Mouse (Mus musculus): Measurements from ENCODE around the gene Iglon5. TPM values are rescaled to one million over a fixed set of nuclear protein-coding genes. Genes with fewer than 3 reads are reported as not detected.

The Iglon5 gene
- total RNA-seq, 2 experiments from 2014 or later: 0.29 TPM

DNA sequence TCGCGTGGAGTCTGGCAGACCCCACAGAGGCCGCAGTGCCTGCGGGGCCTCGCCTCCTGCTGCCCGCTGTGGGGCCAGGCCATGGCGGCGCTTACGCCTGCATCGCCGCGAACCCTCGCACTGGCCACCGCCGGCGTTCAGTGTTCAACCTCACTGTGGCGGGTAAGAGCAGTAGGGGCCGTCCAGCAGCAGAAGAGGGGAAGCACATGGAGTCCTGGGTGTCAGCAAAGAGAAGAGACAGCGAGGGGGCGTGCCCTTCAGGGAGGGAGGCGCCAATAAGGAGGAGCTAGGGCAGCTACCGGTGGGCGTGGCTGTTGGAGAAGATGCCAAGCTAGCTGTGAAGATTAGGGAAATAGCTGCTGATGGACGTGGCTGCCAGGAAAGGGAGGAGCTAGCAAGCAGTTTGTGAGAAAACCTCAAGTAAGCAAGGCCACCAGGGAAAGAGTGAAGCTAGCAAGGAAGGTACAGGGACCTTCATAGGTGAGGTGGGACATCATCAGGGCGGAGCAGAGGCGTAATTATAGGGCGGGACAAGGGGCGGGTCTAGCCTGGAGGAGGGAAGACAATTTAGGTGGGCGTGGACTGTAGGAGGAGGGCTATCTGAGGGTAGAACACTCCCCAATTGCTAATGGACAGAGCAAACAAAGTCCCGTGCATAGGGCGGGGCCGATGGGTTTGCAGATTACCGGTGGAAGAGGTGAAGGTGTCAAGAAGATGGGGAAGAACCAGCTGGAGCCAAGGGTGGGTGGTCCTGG, 24.4 kb downstream of the Iglon5 start:
- DNase-seq: peak; percentile 92

GRCm38 (mm10) chr7:43464864-43465343, 25.0 kb downstream of the Iglon5 start:
- DNase-seq: peak; percentile 22

DNA sequence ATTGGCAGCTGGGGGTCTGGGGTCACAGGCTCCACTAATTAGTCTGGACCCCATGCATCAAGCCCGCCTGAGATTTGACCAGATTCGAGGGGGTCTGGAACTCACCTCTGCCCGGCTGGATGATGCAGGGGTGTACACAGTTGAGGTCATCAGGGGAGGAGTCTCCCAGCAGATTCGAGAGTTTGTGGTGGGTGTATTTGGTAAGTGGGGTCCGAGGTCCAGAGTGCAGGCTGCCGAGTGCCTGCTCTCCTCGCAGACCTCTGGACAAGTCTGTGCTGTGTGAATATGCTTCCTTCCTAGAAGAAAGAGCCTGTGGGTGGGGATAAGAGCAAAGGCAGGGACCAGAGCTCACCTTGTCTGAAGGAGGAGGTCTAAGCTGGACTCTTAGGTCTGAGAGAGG, 25.9 kb downstream of the Iglon5 start:
- no peak for DNase-seq

- no peak for DNase-seq
Observed at GRCm38 (mm10) chr7:43462851-43463250, 27.0 kb downstream of the Iglon5 start, which contains the start of gene Vsig10l. TSS of gene Vsig10l (plus strand) at chr7:43463151.

DNA sequence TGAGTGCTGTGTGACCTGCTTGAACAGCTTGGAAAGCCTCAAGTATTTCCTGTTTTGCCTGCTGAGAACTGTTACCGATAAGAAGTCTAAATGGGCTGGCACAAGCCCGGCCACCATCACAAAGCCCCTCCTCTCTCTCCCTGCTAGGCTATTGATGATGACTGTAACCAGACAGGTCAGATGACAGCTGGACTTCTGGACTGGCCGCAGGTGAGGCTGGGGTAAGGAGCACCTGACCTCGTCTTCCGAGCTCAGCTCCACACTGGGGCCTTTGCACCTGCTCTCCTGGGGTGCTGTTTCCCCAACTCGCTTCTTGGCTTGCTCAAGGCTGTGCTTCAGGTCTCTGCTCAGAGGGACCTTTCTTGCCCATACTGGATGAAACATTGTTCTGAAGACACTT, 35.5 kb downstream of the Iglon5 start:
- DNase-seq: no peak

GRCm38 (mm10) chr7:43453599-43454355, 36.1 kb downstream of the Iglon5 start:
- no peak for DNase-seq

DNA sequence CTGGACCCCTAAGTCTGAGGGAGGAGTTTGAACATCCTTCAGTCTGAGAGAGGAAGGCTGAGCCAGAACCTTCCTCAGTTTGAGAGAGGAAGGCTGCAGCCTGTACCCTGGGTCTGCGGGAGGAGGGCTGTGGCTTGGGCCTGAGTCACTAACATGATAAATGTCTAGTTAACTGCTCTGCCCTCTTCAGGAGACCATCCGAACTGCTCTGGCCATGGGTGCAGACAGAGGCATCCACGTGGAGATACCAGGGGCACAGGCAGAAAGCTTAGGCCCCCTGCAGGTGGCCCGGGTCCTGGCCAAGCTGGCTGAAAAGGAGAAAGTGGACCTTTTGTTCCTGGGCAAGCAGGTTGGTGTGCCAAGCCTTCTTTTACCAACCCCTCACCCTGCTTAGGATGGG, 37.3 kb downstream of the Iglon5 start:
- peak; percentile 46 for DNase-seq

GRCm38 (mm10) chr7:43451726-43452125, 38.1 kb downstream of the Iglon5 start:
- no peak for DNase-seq

GRCm38 (mm10) chr7:43449811-43450210, 40.1 kb downstream of the Iglon5 start:
- DNase-seq: no peak

GRCm38 (mm10) chr7:43448246-43448645, 41.6 kb downstream of the Iglon5 start:
- DNase-seq: peak; percentile 37

- DNase-seq: no peak
Observed at GRCm38 (mm10) chr7:43447801-43448200, 42.1 kb downstream of the Iglon5 start.

DNA sequence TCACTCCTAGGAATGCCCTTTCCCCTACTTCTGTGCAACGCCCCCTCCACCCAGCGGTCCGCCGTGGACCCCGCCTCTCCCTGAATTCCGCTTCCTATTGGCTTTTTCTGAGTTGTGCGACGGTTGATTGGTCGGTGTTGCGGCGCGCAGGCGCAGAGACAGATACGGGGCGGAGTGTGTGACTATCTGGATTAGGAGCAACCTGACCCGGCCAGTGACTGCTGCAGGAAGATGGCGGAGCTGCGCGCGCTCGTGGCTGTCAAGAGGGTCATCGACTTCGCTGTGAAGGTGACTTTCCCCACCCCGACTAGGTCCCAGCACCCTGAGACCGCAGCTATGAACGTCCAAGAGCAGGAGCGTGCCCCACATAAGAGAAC, 46.0 kb downstream of the Iglon5 start, which contains the start of the genes Etfb and Gm45233:
Etfb (plus strand) TSS at position 167 of the 377 bp plus-strand sequence.
Gm45233 (plus strand) TSS at position 212 of the 377 bp plus-strand sequence.
- DNase-seq: peak; percentile 95

GRCm38 (mm10) chr7:43443126-43443916, 46.6 kb downstream of the Iglon5 start:
- DNase-seq: peak; percentile 85

GRCm38 (mm10) chr7:43442684-43443083, 47.2 kb downstream of the Iglon5 start:
- DNase-seq: no peak

DNA sequence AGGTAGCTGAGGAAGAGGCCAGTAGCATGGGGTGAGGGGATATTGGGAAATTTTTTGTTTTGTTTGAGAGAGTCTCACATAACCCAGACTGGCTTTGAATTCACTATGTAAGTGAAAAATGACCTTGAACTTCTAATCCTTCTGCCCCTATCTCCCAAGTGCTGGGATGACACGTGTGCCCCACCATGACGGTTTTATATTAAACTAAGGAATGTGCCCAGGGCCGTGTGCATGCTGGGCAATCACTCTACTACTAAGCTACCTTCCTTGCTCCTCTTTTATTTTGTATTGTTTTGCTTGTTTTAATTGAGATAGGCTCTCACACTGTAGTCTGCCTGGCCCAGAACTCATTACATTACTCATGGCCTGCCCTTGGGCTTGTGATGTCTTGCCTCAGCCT, 48.8 kb downstream of the Iglon5 start:
- DNase-seq: no peak

DNA sequence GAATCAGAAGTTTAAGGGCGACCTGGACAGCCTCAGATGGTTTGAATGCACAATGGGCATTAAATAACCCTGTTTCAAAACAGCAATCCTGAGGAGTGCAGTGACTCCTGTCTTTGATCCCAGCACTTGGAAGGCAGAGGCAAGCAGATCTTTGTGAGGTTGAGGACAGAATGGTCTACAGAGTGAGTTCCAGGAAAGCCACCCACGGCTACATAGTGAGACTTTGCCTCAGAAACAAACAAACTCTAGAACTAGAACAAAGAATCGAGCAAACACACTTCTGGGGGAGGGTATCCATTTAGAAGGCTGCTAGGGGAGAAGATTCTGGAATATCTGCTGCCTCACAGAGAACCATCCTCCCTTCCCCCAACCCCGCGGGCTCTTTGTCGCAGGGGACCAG, 49.4 kb downstream of the Iglon5 start, which contains the start of gene Cldnd2:
Cldnd2 (plus strand) TSS at position 301 of the 400 bp plus-strand sequence.
- no peak for DNase-seq

- no peak for DNase-seq
Observed at GRCm38 (mm10) chr7:43438611-43439010, 51.3 kb downstream of the Iglon5 start.

- DNase-seq: no peak
Observed at GRCm38 (mm10) chr7:43436341-43437255, 53.3 kb downstream of the Iglon5 start, which contains the start of gene Nkg7. TSS of gene Nkg7 (plus strand) at chr7:43437073.

GRCm38 (mm10) chr7:43434676-43435075, 55.2 kb downstream of the Iglon5 start:
- DNase-seq: no peak

DNA sequence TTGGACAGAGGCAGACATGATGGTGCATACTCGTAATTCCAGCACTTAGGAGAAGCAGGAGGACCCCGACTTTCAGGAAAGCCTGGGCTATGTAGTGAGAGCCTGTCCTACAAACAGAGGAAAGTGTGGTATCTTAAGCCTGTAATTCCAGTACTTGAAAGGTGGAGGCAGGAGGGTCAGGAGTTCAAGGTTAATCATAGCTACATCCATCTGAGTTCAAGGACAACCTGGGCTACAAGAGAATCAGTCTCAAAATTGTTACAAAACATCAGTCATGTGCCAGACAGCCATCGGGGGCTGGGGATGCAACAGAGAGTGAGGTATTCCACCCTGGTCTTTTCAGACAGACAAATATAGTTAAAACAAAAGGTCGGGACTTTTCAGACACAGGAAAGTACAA, 57.0 kb downstream of the Iglon5 start:
- no peak for DNase-seq

GRCm38 (mm10) chr7:43429500-43429899, 60.4 kb downstream of the Iglon5 start:
- no peak for DNase-seq
